Mouse (Mus musculus) embryonic fibroblast, embryonic 13.5 days (primary cell): ENCODE data around the gene Slc35b4. TPM values are rescaled to one million over a fixed set of nuclear protein-coding genes. Genes with fewer than 3 reads are reported as not detected.
A peak's percentile ranks its signal among the peaks of the same experiment; 100 is the strongest.

Experiments
- H3K27ac ChIP-seq: 2 replicates; pipeline ENCODE4 v1.5.1; 2012; ENCODE audit warnings: low read length, control low read depth, inconsistent platforms; ENCODE audit not compliant: insufficient read depth
- H3K4me1 ChIP-seq: 2 replicates; pipeline ENCODE4 v1.6.1; 2011; ENCODE audit warnings: low read length; ENCODE audit not compliant: control insufficient read depth, insufficient read depth
- H3K4me3 ChIP-seq: 2 replicates; pipeline ENCODE4 v1.5.1; 2011; ENCODE audit warnings: mild to moderate bottlenecking, control low read depth, low read length; ENCODE audit not compliant: insufficient read depth
- CTCF ChIP-seq: IDR thresholded peaks from 2 replicates; pipeline ENCODE4 v1.5.1; 2011; ENCODE audit warnings: mild to moderate bottlenecking, control low read depth, low read length, moderate library complexity, borderline replicate concordance; ENCODE audit not compliant: insufficient read depth
- POLR2A ChIP-seq: IDR thresholded peaks from 2 replicates; pipeline ENCODE4 v1.6.1; 2011; ENCODE audit warnings: low read depth, mild to moderate bottlenecking, control low read depth, low read length, moderate library complexity
- polyA plus RNA-seq: library from polyadenylated mRNA; stranded (reverse); fragments of >200 nt; gene quantifications from 2 replicates; pipeline ENCODE4 v1.2.4, GENCODE M21; 2011; ENCODE audit warnings: low read depth; ENCODE audit not compliant: missing spikeins, insufficient read length

The Slc35b4 gene
- polyA plus RNA-seq, 1 experiment = 55.4 TPM

- H3K4me3 ChIP-seq = no peak overlapping the region
- no peak overlapping the region for H3K27ac ChIP-seq
- H3K4me1 ChIP-seq = peaks cover 5% of the 10 kb centered on the region
- TF ChIP-seq POLR2A = no peak
- no peak for TF ChIP-seq CTCF
Observed at GRCm38 (mm10) chr6:34156057-34156456, 20.9 kb downstream of the Slc35b4 start.

- peaks cover 5% of the 10 kb centered on the region for H3K4me1 ChIP-seq
- TF ChIP-seq POLR2A = no peak
- no peak for TF ChIP-seq CTCF
- no peak overlapping the region for H3K4me3 ChIP-seq
- no peak overlapping the region for H3K27ac ChIP-seq
Observed at GRCm38 (mm10) chr6:34155137-34155804, 21.6 kb downstream of the Slc35b4 start.

GRCm38 (mm10) chr6:34154202-34154601 lies 22.7 kb downstream of the Slc35b4 start:
- H3K4me3 ChIP-seq = no peak overlapping the region
- H3K27ac ChIP-seq = peak overlapping the region; percentile 63
- TF ChIP-seq POLR2A (no peak), CTCF (no peak)
- H3K4me1 ChIP-seq = peaks cover 5% of the 10 kb centered on the region

- H3K4me1 ChIP-seq = peaks cover 5% of the 10 kb centered on the region
- TF ChIP-seq CTCF (no peak), POLR2A (no peak)
- H3K27ac ChIP-seq = peak overlapping the region; percentile 63; the same call in 1 of the 2 replicates
- no peak overlapping the region for H3K4me3 ChIP-seq
Observed at GRCm38 (mm10) chr6:34153069-34154052, 23.6 kb downstream of the Slc35b4 start.

- Histone ChIP-seq H3K4me1 (peaks cover 5% of the 10 kb centered on the region; the same call in 1 of the 2 replicates), H3K4me3 (no peak overlapping the region), H3K27ac (no peak overlapping the region)
- TF ChIP-seq CTCF (no peak), POLR2A (no peak)
Observed at GRCm38 (mm10) chr6:34149821-34150220, 27.1 kb downstream of the Slc35b4 start.

- Histone ChIP-seq H3K4me1 (peaks cover 4% of the 10 kb centered on the region; the same call in 1 of the 2 replicates), H3K27ac (no peak overlapping the region), H3K4me3 (no peak overlapping the region)
- no peak for TF ChIP-seq CTCF
- no peak for TF ChIP-seq POLR2A
Observed at GRCm38 (mm10) chr6:34149066-34149465, 27.8 kb downstream of the Slc35b4 start.

- H3K27ac ChIP-seq = no peak overlapping the region
- H3K4me3 ChIP-seq = no peak overlapping the region
- no peak for TF ChIP-seq POLR2A
- TF ChIP-seq CTCF = no peak
- H3K4me1 ChIP-seq = no peaks in the 10 kb centered on the region
Observed at GRCm38 (mm10) chr6:34148639-34149038, 28.3 kb downstream of the Slc35b4 start.

- TF ChIP-seq POLR2A (no peak), CTCF (no peak)
- no peaks in the 10 kb centered on the region for H3K4me1 ChIP-seq
- H3K27ac ChIP-seq = no peak overlapping the region
- H3K4me3 ChIP-seq = no peak overlapping the region
Observed at GRCm38 (mm10) chr6:34148021-34148420, 28.9 kb downstream of the Slc35b4 start.

GRCm38 (mm10) chr6:34146042-34146441 lies 30.9 kb downstream of the Slc35b4 start:
- no peak for TF ChIP-seq CTCF
- no peak for TF ChIP-seq POLR2A
- Histone ChIP-seq H3K27ac (no peak overlapping the region), H3K4me3 (no peak overlapping the region), H3K4me1 (no peaks in the 10 kb centered on the region)

- no peak overlapping the region for H3K27ac ChIP-seq
- no peak for TF ChIP-seq POLR2A
- no peak for TF ChIP-seq CTCF
- no peak overlapping the region for H3K4me3 ChIP-seq
- H3K4me1 ChIP-seq = no peaks in the 10 kb centered on the region
Observed at GRCm38 (mm10) chr6:34142931-34143330, 34.0 kb downstream of the Slc35b4 start.

- H3K4me1 ChIP-seq = no peaks in the 10 kb centered on the region
- no peak overlapping the region for H3K4me3 ChIP-seq
- no peak overlapping the region for H3K27ac ChIP-seq
- no peak for TF ChIP-seq POLR2A
- no peak for TF ChIP-seq CTCF
Observed at GRCm38 (mm10) chr6:34138366-34138765, 38.5 kb downstream of the Slc35b4 start.
